Mouse (Mus musculus) adrenal gland, adult (tissue): ENCODE measurements around the gene Slc9a8.
A peak's percentile ranks its signal among the peaks of the same experiment; 100 is the strongest.

Experiments used
- DNase-seq, 2 experiments: peaks; one replicate each; pipeline ENCODE4 v3.0.0; 2022 to 2023; ENCODE audit warnings: low spot score in 1 of 2; ENCODE audit not compliant: inconsistent age in 2 of 2

The Slc9a8 gene

GRCm38 (mm10) chr2:167506546-167507260 is 85.2 kb downstream of the Slc9a8 start:
- peak in 1 of 2 experiments; percentile 8 for DNase-seq

- peak in 1 of 2 experiments; percentile 9 for DNase-seq
Observed at GRCm38 (mm10) chr2:167507719-167508385, 86.3 kb downstream of the Slc9a8 start.

- DNase-seq = peak; percentile 12 to 52
Observed at GRCm38 (mm10) chr2:167508569-167508968, 87.1 kb downstream of the Slc9a8 start.

- peak; percentile 15 to 54 for DNase-seq
Observed at GRCm38 (mm10) chr2:167510485-167510884, 89.0 kb downstream of the Slc9a8 start.

GRCm38 (mm10) chr2:167512365-167512764 is 90.9 kb downstream of the Slc9a8 start:
- peak; percentile 13 to 41 for DNase-seq

- DNase-seq = peak; percentile 5 to 53
Observed at GRCm38 (mm10) chr2:167512970-167513369, 91.5 kb downstream of the Slc9a8 start.

- peak; percentile 10 to 49 for DNase-seq
Observed at GRCm38 (mm10) chr2:167514641-167515040, 93.1 kb downstream of the Slc9a8 start.

GRCm38 (mm10) chr2:167515688-167516087 is 94.2 kb downstream of the Slc9a8 start:
- no peak for DNase-seq

GRCm38 (mm10) chr2:167519606-167520252 is 98.2 kb downstream of the Slc9a8 start:
- peak in 1 of 2 experiments; percentile 5 for DNase-seq
